Mouse (Mus musculus): ENCODE data around the gene Zfp839. TPM values are rescaled to one million over a fixed set of nuclear protein-coding genes. Genes with fewer than 3 reads are reported as not detected.

Zfp839 gene
- polyA plus RNA-seq, 1 experiment from 2014 or later, result 4.0 TPM

DNA sequence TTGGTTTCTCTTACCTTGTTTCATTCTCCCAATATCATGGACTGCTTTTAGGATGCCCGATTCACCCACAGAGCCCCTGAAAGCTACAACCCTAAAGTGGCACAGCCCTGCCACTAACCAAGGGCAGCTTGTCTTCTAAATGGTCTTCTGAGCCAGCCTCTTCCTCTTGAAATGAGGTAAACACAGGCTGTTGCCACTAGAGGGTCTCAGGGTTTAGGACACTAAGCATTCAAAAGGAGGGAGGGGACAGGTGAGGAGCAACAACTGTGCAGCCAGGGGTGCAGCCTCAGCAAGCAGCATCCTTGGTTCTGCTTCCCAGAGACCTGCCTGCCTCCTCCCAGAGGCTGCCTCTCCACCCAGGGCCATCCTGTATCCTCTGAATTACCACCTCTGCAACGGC, 28.3 kb upstream of the Zfp839 start:
- WGBS, result 93% methylated on average over 2 of the region's 2 CpGs

DNA sequence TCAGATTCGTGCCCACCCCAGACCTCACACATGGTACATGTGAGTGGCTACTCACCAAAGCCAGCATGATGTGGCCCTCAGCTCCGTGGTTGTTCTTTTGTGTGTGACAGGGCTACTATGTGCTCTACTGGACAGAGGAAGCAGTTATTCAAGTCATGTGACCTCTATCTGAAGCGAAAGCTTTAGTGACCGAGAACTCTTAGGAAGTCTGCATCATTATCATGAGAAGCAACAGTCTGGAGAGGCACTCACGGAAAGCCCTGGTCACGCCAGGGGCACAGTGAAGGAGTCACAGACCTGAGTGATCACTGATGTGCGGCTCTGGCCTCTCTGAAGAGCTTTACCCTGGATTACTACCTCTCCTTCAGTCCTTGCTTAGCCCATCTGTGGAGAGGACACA, 27.7 kb upstream of the Zfp839 start:
- Histone ChIP-seq H3K4me3 (no peak overlapping the region), H3K4me1 (replicated peaks) (no peaks in the 10 kb centered on the region), H3K27ac (no peak overlapping the region), H3K9me3 (no peaks in the 10 kb centered on the region), H3K4me2 (no peak overlapping the region), H3K9ac (no peak overlapping the region), H3K36me3 (peaks cover 8% of the 10 kb centered on the region; the same call in 1 of the 2 replicates), H3K27me3 (no peaks in the 10 kb centered on the region)
- WGBS, result 91% methylated on average over 7 of the region's 7 CpGs
- ATAC-seq (ENCODE audit: low FRiP score), result no peak

More for the DNA sequence above, 28.3 kb upstream of the Zfp839 start:
- Histone ChIP-seq H3K4me3 (no peak overlapping the region), H3K27me3 (no peaks in the 10 kb centered on the region), H3K36me3 (peaks cover 4% of the 10 kb centered on the region; the same call in 1 of the 2 replicates), H3K9me3 (no peaks in the 10 kb centered on the region), H3K4me2 (no peak overlapping the region), H3K4me1 (replicated peaks) (no peaks in the 10 kb centered on the region), H3K27ac (no peak overlapping the region), H3K9ac (no peak overlapping the region)
- ATAC-seq (ENCODE audit: low FRiP score), result no peak

DNA sequence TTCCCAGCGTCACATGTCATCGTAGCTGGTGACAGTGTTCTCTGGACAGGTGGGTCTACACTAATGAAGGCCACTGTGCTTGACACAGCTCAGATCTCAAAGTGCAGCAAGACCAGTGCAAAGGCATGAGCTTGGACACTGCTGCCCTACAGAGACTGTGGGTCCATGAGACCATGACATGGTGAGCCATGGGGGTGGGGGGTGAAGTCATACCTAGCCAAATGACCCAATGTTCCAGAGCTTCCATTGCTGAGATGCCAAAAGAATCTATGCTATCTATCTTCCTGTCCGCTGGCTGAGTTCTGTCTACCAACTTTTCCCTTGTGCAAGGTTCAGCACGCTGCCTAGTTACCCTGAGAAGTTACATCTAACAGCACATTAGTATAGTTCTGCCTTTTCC, 21.1 kb upstream of the Zfp839 start:
- Histone ChIP-seq H3K36me3 (peaks cover 4% of the 10 kb centered on the region; the same call in 1 of the 2 replicates), H3K4me1 (replicated peaks) (no peaks in the 10 kb centered on the region), H3K27ac (no peak overlapping the region), H3K9me3 (no peaks in the 10 kb centered on the region), H3K4me2 (no peak overlapping the region), H3K4me3 (no peak overlapping the region), H3K27me3 (no peaks in the 10 kb centered on the region), H3K9ac (no peak overlapping the region)
- no peak for ATAC-seq (ENCODE audit: low FRiP score)
- WGBS, result 92% methylated on average over 4 of the region's 4 CpGs

DNA sequence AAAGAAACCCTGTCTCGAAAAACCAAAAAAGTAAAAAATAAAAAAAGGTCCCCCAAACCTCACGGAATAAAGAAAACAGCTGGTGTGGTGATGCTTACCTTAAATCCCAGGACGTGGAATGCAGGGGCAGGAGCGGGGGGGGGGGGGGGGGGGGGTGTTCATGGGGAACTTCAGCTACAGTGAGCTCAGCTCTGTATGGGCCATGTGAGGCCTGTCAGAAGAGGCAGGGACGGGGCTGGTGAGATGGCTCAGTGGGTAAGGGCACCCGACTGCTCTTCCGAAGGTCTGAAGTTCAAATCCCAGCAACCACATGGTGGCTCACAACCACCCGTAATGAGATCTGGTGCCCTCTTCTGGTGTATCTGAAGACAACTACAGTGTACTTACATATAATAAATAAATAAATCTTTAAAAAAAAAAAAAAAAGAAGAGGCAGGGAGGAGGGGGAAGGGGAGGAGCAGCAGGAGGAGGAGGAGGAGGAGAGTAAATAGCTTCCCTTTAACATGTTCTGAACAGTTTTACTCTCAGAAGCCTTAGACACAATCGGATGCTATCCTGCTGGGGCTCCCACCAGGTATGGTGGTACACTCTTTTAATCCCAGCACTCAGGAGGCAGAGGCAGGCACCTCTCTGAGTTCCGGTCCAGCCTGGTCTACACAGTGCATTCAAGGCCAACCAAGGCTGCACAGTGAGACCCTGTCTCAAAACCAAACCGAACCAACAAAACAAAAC, 19.6 kb upstream of the Zfp839 start:
- Histone ChIP-seq H3K27me3 (no peaks in the 10 kb centered on the region), H3K9ac (no peak overlapping the region), H3K4me3 (no peak overlapping the region), H3K36me3 (peaks cover 4% of the 10 kb centered on the region; the same call in 1 of the 2 replicates), H3K4me1 (replicated peaks) (no peaks in the 10 kb centered on the region; the same call in 1 of the 2 replicates), H3K27ac (no peak overlapping the region), H3K9me3 (no peaks in the 10 kb centered on the region), H3K4me2 (no peak overlapping the region)
- 83% methylated on average over 10 of the region's 11 CpGs for WGBS
- no peak for ATAC-seq (ENCODE audit: low FRiP score)

DNA sequence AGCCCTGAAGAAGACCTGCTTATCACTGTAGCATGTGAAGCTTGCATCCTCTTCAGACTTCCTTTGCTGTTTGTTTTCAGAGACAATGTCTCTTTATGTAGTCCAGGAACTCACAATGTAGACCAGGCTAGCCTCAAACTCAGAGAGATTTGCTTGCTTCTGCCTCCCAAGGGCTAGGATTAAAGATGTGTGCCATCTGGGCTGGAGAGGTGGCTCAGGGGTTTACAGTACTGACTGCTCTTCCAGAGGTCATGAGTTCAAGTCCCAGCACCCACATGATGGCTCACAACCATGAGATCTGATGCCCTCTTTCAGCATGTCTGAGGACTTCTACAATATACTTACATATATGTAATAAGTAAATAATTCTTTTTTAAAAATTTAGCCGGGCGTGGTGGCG, 14.9 kb upstream of the Zfp839 start:
- Histone ChIP-seq H3K9me3 (no peaks in the 10 kb centered on the region), H3K4me2 (no peak overlapping the region), H3K9ac (no peak overlapping the region), H3K27ac (no peak overlapping the region), H3K4me1 (replicated peaks) (peaks cover 22% of the 10 kb centered on the region), H3K36me3 (no peaks in the 10 kb centered on the region), H3K27me3 (no peaks in the 10 kb centered on the region), H3K4me3 (no peak overlapping the region)
- ATAC-seq (ENCODE audit: low FRiP score), result no peak
- WGBS, result 96% methylated on average over 3 of the region's 3 CpGs

DNA sequence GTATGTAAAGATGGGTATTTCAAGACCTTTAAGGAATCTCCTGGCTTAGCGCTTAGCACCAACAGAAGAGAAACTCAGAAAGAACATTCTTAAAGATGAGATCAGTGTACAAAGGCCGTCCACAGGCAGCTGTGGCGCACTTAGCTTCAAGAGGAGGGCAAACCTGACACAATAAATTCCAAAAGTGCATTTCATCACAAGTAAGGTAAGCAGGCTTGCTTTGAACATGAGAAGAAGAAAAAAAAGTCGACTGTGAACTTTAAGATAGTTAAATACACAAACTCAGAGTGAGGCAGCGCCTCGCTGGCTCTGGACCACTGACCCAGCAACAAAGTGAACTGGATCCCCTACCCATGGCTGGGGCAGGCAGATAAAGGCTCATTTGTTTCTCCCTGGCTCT, 13.3 kb upstream of the Zfp839 start:
- Histone ChIP-seq H3K9ac (peak overlapping the region; percentile 53; the same call in 1 of the 2 replicates), H3K4me1 (replicated peaks) (peaks cover 23% of the 10 kb centered on the region), H3K27me3 (no peaks in the 10 kb centered on the region), H3K27ac (peak overlapping the region; percentile 80), H3K4me2 (peak overlapping the region; percentile 20; the same call in 1 of the 2 replicates), H3K9me3 (no peaks in the 10 kb centered on the region), H3K36me3 (no peaks in the 10 kb centered on the region), H3K4me3 (no peak overlapping the region)
- 45% methylated on average over 6 of the region's 6 CpGs for WGBS
- no peak for ATAC-seq (ENCODE audit: low FRiP score)

DNA sequence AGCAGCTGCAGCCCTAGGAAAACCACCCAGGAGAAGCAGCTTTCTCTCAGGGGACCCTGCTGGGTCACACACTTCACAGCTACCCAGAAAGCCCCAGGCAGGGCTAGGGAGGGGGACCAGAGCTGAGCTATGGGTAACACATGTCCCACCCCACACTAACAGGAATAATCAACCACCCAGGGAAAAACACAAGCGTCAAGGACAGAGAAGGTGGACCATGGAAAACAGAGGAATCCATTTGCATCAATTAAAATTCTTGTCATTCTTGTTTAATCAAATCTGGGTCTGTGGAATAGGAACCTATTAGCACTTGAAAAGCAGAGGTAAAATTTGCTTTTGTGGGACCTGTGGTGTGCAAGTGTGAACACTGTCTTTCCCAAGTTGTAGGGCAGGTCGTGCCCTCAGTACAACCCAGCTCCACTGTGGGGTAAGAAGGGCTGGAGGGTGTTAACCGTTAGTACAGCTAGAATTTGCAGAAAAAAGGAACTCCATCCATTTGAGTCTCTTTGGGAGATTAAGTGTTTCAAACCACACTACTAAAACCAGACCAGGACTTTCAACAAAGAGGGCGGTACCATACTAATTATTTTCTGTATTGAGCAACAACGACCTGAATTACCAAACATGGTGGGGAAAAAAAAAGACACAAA, 12.7 kb upstream of the Zfp839 start:
- 36% methylated on average over 5 of the region's 5 CpGs for WGBS
- H3K9me3 ChIP-seq, result no peaks in the 10 kb centered on the region
- no peaks in the 10 kb centered on the region for H3K36me3 ChIP-seq
- H3K4me3 ChIP-seq, result no peak overlapping the region
- H3K27ac ChIP-seq, result peak overlapping the region; percentile 80
- H3K4me1 ChIP-seq (replicated peaks), result peaks cover 23% of the 10 kb centered on the region
- ATAC-seq (ENCODE audit: low FRiP score), result no peak
- H3K27me3 ChIP-seq, result no peaks in the 10 kb centered on the region
- H3K9ac ChIP-seq, result peak overlapping the region; percentile 53; the same call in 1 of the 2 replicates
- peak overlapping the region; percentile 20; the same call in 1 of the 2 replicates for H3K4me2 ChIP-seq

DNA sequence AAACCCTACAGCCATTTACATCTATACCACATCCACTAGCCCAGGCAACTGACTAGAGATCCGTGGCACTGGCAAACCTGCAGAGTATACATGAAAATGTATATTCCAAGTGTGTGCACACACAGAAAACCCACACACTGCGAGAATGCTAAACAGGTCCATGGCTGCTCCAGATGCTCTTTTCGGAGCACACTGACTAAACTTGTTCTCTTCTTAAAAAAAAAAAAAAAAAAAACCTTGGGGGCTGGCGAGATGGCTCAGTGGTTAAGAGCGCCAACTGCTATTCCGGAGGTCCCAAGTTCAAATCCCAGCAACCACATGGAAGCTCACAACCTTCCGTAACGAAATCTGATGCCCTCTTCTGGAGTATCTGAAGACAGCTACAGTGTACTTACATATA, 12.2 kb upstream of the Zfp839 start:
- 84% methylated on average over 8 of the region's 8 CpGs for WGBS
- peak overlapping the region; percentile 80 for H3K27ac ChIP-seq

DNA sequence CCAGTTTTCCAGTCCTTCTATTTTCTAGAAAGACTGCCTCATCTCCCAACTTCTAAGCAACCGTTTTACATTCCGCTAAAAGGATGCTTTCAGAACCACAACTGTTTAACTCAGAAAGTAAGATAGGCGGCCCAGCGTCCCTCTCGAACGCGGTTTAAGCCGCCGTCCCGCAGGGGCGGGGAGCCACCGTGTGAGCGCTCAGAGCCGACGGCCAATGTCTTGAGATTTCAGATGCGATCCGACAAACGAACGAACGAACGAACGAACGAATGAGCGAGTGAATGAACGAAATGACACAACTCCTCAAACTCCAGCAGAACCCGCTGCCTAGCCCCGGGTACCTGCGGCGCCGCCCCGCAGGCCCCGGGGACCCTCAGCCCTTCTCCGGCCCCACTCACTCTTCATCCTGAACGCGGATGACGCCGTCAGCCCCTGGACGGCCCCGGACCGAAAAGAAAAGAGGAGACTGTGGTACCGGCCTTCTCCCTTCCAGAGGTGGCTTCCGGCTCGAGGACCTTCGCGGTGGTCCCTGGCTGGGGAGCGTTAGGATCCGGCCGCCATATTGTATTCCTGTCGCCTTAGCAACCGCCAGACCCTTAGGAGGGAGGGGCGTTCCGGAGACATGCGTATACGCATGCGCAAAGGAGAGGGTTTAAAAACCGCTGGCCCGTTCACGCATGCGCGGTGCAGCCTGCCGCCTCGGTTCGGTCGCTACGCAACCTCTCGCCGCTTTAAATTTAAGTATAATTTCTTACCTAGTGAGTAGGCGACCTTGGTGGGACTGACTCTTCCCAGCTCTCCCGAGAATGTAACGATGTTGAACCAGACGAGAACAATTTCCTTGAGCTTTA, 9.5 kb upstream of the Zfp839 start, which contains the start of gene Mok:
Mok (minus strand) TSS at position 592 of the 851 bp plus-strand sequence.
- H3K4me3 ChIP-seq, result peak within 1 kb of the TSS; percentile 71
- H3K27ac ChIP-seq, result peak within 1 kb of the TSS; percentile 71
- peak within 1 kb of the TSS; percentile 68 for H3K4me2 ChIP-seq
- H3K4me1 ChIP-seq (replicated peaks), result peaks cover 42% of the 10 kb centered on the region
- under 1% methylated on average over 71 of the region's 71 CpGs for WGBS
- H3K36me3 ChIP-seq, result no peaks in the 10 kb centered on the region
- peak within 1 kb of the TSS; percentile 77 for H3K9ac ChIP-seq
- H3K9me3 ChIP-seq, result no peaks in the 10 kb centered on the region
- peak; percentile 86 for ATAC-seq (ENCODE audit: low FRiP score)
- H3K27me3 ChIP-seq, result peaks cover 19% of the 10 kb centered on the region

More for the DNA sequence above, 12.2 kb upstream of the Zfp839 start:
- Histone ChIP-seq H3K36me3 (no peaks in the 10 kb centered on the region), H3K4me2 (no peak overlapping the region), H3K4me3 (no peak overlapping the region), H3K9ac (no peak overlapping the region), H3K27me3 (no peaks in the 10 kb centered on the region), H3K4me1 (replicated peaks) (peaks cover 23% of the 10 kb centered on the region), H3K9me3 (no peaks in the 10 kb centered on the region)
- no peak for ATAC-seq (ENCODE audit: low FRiP score)

DNA sequence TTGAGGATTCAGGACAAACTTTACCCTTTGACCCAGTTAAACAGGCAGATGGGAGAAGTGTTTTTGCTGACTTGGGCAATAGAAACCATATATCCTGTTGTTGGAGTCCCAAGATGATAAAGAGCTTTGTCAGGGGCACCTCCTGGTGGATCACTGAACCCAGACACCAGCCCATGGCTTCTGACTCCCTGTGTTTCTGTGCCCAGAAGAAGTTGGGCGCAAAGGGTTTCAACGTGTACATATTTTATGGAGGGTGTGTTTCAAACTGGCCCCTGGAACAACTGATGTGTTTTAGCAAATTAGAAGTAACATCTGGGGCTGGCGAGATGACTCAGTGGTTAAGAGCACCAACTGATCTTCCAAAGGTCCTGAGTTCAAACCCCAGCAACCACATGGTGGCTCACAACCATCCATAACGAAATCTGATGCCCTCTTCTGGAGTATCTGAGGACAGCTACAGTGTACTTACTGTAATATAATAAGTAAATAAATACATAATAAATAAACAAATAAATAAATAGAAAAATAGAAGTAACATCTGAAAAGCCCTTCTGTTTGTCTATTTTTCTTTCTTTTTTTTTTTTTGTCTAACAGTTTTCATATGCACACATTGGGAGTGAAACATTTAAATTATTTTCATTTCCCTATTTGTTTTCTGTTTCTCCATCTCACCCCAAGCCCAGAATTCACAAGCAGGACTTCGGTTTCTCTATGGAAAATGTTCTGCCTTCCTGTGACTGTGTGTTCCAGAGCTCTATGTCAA, 8.1 kb upstream of the Zfp839 start:
- WGBS, result 70% methylated on average over 5 of the region's 5 CpGs
- Histone ChIP-seq H3K27ac (no peak overlapping the region), H3K36me3 (no peaks in the 10 kb centered on the region), H3K9me3 (no peaks in the 10 kb centered on the region), H3K9ac (no peak overlapping the region), H3K27me3 (peaks cover 32% of the 10 kb centered on the region), H3K4me2 (no peak overlapping the region), H3K4me3 (no peak overlapping the region), H3K4me1 (replicated peaks) (peaks cover 43% of the 10 kb centered on the region)
- ATAC-seq (ENCODE audit: low FRiP score), result no peak

DNA sequence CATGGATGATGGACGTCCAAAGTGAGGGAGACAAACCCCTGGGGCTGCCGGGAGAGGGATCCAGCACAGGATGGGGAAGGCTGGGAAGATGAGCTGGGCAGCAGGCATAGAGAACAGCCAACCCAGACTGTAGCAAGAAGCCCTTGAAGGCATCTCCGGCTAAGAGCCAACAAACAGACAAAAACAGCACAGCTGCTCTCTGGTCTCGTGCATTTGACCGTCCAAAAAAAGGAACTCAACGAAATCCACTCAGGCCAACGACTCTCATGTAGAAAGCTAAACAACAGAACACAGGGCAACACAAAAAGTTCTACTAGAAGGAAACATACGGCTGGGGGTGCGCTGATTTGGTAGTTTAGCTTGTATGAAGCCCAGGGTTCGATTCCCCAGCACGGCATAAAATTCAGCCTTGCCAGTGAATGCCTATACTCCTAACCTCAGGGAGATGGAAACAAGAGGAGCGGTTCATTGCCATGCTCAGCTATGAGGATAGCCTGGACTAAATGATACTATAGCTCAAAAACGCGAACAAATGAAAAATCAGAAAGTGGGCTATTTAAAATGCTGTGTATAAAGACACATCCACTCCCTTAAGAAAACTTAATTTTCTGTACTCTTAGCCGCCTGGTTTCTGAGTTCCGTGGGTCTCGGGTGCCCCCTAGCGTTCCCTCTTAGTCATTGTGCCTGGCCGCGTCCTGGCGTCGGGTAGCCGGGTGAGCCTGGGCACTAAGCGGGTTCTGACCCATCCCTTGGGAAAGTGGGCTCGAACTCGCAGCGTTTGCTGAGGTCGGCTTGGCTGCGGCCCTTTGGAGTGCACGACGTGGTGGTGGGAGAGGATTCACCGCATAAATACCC, 6.6 kb upstream of the Zfp839 start:
- Histone ChIP-seq H3K27me3 (peaks cover 36% of the 10 kb centered on the region), H3K4me2 (peak overlapping the region; percentile 59), H3K27ac (no peak overlapping the region), H3K9me3 (no peaks in the 10 kb centered on the region), H3K9ac (peak overlapping the region; percentile 65), H3K4me1 (replicated peaks) (peaks cover 33% of the 10 kb centered on the region), H3K4me3 (peak overlapping the region; percentile 43), H3K36me3 (no peaks in the 10 kb centered on the region)
- 20% methylated on average over 32 of the region's 32 CpGs for WGBS
- no peak for ATAC-seq (ENCODE audit: low FRiP score)

Measured in hindbrain, embryonic 13.5 days (tissue).